Mouse (Mus musculus): ENCODE results near the gene Oaf.

The Oaf gene

GRCm38 (mm10) chr9:43241970-43242369, 2.3 kb upstream of the Oaf start:
- no peak for DNase-seq

- no peak for DNase-seq
Observed at GRCm38 (mm10) chr9:43241291-43241690, 1.6 kb upstream of the Oaf start.

- no peak for DNase-seq
Observed at GRCm38 (mm10) chr9:43240594-43240900, 836 bp upstream of the Oaf start.

- DNase-seq: no peak
Observed at GRCm38 (mm10) chr9:43238631-43239545, 823 bp downstream of the Oaf start.

GRCm38 (mm10) chr9:43238167-43238566, 1.5 kb downstream of the Oaf start:
- DNase-seq: no peak

GRCm38 (mm10) chr9:43237111-43237775, 2.5 kb downstream of the Oaf start:
- DNase-seq: no peak

GRCm38 (mm10) chr9:43236576-43236975, 3.1 kb downstream of the Oaf start:
- DNase-seq: no peak

GRCm38 (mm10) chr9:43236106-43236505, 3.6 kb downstream of the Oaf start:
- DNase-seq: no peak

GRCm38 (mm10) chr9:43235336-43235735, 4.4 kb downstream of the Oaf start:
- no peak for DNase-seq

GRCm38 (mm10) chr9:43234496-43234895, 5.2 kb downstream of the Oaf start:
- no peak for DNase-seq

GRCm38 (mm10) chr9:43233515-43233914, 6.2 kb downstream of the Oaf start:
- DNase-seq: no peak

- DNase-seq: no peak
Observed at GRCm38 (mm10) chr9:43233044-43233443, 6.7 kb downstream of the Oaf start.

GRCm38 (mm10) chr9:43232286-43232685, 7.4 kb downstream of the Oaf start:
- DNase-seq: no peak

GRCm38 (mm10) chr9:43231805-43232204, 7.9 kb downstream of the Oaf start:
- DNase-seq: no peak

- no peak for DNase-seq
Observed at GRCm38 (mm10) chr9:43230886-43231285, 8.8 kb downstream of the Oaf start.

- DNase-seq: no peak
Observed at GRCm38 (mm10) chr9:43229962-43230361, 9.7 kb downstream of the Oaf start.

- no peak for DNase-seq
Observed at GRCm38 (mm10) chr9:43229398-43229895, 10.3 kb downstream of the Oaf start.

GRCm38 (mm10) chr9:43228745-43229144, 11.0 kb downstream of the Oaf start:
- DNase-seq: no peak

- DNase-seq: no peak
Observed at GRCm38 (mm10) chr9:43227626-43228025, 12.1 kb downstream of the Oaf start.

- DNase-seq: no peak
Observed at GRCm38 (mm10) chr9:43226573-43227160, 13.0 kb downstream of the Oaf start.

- no peak for DNase-seq
Observed at GRCm38 (mm10) chr9:43225481-43225880, 14.2 kb downstream of the Oaf start.

GRCm38 (mm10) chr9:43224771-43225355, 14.8 kb downstream of the Oaf start:
- DNase-seq: no peak

- no peak for DNase-seq
Observed at GRCm38 (mm10) chr9:43222429-43222715, 17.3 kb downstream of the Oaf start.
